ENCODE assay signal across 8 mouse cellular contexts in genomic region chr12:112678555-112679026, GRCm38 (mm10). TPM values are rescaled to one million over a fixed set of nuclear protein-coding genes. Genes with fewer than 3 reads are reported as not detected.
DNase-seq lines count a peak whose midpoint lies in the region; ATAC-seq lines count a peak whose summit lies in the region.

Gene Zbtb42, plus strand, starts transcription at chr12:112678828.

- under 1% methylated on average over 60 of the region's 60 CpGs for WGBS in liver, embryonic 13.5 days (ENCODE audit: insufficient replicate concordance)

- H3K36me3 ChIP-seq in liver, embryonic 13.5 days: no peaks in the 10 kb centered on the region

- DNase-seq in adrenal gland, postnatal 25 days: peak; percentile 75
- peak; percentile 75 for DNase-seq in gastrocnemius, postnatal 14 days
- peak; percentile 62 for DNase-seq in induced T-regulatory cell, adult 2 months (ENCODE audit: low read depth)
- DNase-seq in liver, embryonic 13.5 days: no peak
- DNase-seq in naive thymus-derived CD4-positive, alpha-beta T cell, adult 2 months (ENCODE audit: low read depth): peak; percentile 50
- peak; percentile 65 to 72 for DNase-seq in urinary bladder, postnatal 36 days (ENCODE audit: low spot score in 2 of 2)
- no peak for DNase-seq in cerebellum, adult 9-10 months

- peak within 1 kb of the TSS; percentile 89 for H3K4me2 ChIP-seq in liver, embryonic 13.5 days

- peak within 1 kb of the TSS; percentile 68 for H3K4me3 ChIP-seq in liver, embryonic 13.5 days (replicated peaks)

- H3K9ac ChIP-seq in liver, embryonic 13.5 days: peak within 1 kb of the TSS; percentile 66

- ATAC-seq in CD4-positive, CD25-positive, alpha-beta regulatory T cell, adult 4 months: peak; percentile 7
- no peak for ATAC-seq in liver, embryonic 13.5 days (ENCODE audit: low read depth)

- H3K27me3 ChIP-seq in liver, embryonic 13.5 days: peaks cover 78% of the 10 kb centered on the region

- no peak within 1 kb of the TSS for H3K27ac ChIP-seq in liver, embryonic 13.5 days

- H3K9me3 ChIP-seq in liver, embryonic 13.5 days (replicated peaks): no peaks in the 10 kb centered on the region

- intact Hi-C loops in gastrocnemius, postnatal 14 days (cut with DNase I; ENCODE audit: low total_unique reads): loop anchor here (2.0 kb wide), 1 partner anchor 28 kb away; no protein-coding TSS in a partner anchor

- H3K4me1 ChIP-seq in liver, embryonic 13.5 days (replicated peaks): peaks cover 36% of the 10 kb centered on the region

RNA-seq across cellular contexts. Expression of gene Zbtb42, which starts in this region (rescaled TPM):
- 1 to 10 TPM; 2.8 to 2.9 TPM for polyA plus RNA-seq in CD4-positive, CD25-positive, alpha-beta regulatory T cell, adult 4 months (2017; shearing (Covaris generic))
- total RNA-seq in adrenal gland, postnatal 25 days (2021): 7.9 and 12.8 TPM in 2 replicates
- total RNA-seq in gastrocnemius, postnatal 14 days (2021): 1 to 10 TPM; 1.3 to 2.1 TPM
- 0.40 and 0.71 TPM in 2 replicates for polyA plus RNA-seq in liver, embryonic 13.5 days (2015; fragmentation: Nextera tagmentation; extraction: Ambion mirVana)

Comparison
In these comparisons a context has a peak if more than half of its experiments do, and no peak if none do; other contexts are left out.
1. DNase-seq: peak in adrenal gland, postnatal 25 days (single experiment), gastrocnemius, postnatal 14 days (single experiment), induced T-regulatory cell, adult 2 months (single experiment), naive thymus-derived CD4-positive, alpha-beta T cell, adult 2 months (single experiment) and urinary bladder, postnatal 36 days (2 of 2); none in liver, embryonic 13.5 days (single experiment) and cerebellum, adult 9-10 months (single experiment).